Mouse (Mus musculus): ENCODE measurements around the gene Slc22a1. TPM values are rescaled to one million over a fixed set of nuclear protein-coding genes. Genes with fewer than 3 reads are reported as not detected.
"Not testable (repeated sequence)": the region's sequence is repeated elsewhere in the genome, so short reads cannot be mapped to it uniquely, and the experiment has no call there.

Gene Slc22a1
- total RNA-seq, 1 experiment from 2014 or later: not detected

- no peak for ATAC-seq (replicated peaks; ENCODE audit: low read depth, poor library complexity, severe bottlenecking)
These were observed 12.9 kb upstream of the Slc22a1 start for GRCm38 (mm10) chr17:12688427-12689110.

DNA sequence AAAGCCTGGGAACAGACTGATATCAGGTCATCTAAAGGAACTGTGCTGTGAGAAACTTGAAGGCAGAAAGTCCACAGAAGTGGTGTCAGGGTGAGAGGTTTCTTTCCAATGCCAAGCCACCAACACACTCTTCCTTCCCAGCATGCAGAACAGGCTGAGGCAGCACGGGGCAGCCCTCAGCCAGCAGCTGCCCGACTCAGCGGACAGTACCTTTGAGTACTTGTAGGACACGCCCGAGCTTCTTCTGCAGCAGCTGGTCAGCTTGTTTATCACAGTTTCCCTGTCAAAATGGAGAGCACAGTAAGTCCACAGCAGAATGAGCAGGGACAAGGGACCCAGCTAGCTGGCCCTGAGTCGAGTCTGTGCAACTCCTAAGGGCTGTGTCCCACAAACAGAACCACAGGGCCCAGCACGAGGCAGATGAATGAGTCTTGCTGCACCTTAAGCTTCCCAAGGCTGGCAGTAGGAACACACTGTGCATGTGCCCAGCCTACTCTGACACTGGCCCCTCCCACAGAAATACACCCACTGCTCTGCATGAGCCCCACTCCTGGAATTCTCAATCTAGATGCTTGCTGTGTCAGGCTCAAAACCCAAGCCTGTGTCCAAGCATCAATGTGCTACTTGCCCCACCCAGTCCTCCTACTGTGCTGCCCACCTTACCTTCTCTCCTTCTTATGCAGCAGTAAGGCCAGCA lies 9.4 kb upstream of the Slc22a1 start:
- no peak for ATAC-seq (replicated peaks; ENCODE audit: low read depth, poor library complexity, severe bottlenecking)

- ATAC-seq (replicated peaks; ENCODE audit: low read depth, poor library complexity, severe bottlenecking): no peak
These were observed 8.8 kb upstream of the Slc22a1 start for GRCm38 (mm10) chr17:12684412-12684811.

DNA sequence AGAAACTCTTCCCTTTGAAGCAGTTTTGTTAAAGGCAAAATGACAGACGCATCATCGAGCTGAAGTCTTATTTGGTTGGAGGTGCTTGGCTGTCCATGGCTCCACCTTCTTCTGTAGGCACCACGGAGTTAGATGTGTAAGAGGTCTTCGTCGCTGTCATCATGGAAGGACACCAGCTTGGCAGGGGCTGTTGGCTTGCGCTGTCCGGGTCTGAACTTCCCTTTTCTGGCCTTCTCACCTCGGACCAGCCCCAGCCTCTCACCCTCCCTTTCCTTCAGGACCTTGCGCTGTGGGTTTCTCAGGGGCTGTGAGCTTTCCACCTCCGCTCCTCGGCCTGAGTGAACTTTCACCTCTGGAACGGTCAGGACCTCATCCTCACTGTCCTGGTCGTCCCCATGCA lies 8.0 kb upstream of the Slc22a1 start:
- peak; percentile 48; the same call in 1 of the 2 replicates for ATAC-seq (replicated peaks; ENCODE audit: low read depth, poor library complexity, severe bottlenecking)

- no peak for ATAC-seq (replicated peaks; ENCODE audit: low read depth, poor library complexity, severe bottlenecking)
These were observed 2.6 kb upstream of the Slc22a1 start for GRCm38 (mm10) chr17:12678261-12678660.

DNA sequence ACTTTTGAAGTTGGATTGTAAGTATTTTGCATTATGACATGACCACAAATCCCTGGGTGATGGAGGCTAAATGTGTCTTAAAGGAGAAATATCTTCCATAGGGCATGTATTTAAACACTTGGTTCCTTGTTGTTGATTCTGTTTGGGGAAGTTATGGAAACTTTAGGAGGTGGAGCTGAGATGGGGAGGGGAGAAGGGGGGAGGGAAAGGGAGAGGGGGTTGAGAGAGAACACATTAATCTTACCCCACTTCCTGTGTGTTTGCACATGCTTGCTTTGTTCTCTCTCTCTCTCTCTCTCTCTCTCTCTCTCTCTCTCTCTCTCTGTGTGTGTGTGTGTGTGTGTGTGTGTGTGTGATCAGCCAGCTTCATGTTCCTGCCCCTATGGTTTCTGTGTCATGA lies 1.5 kb upstream of the Slc22a1 start:
- 0 out of 2 replicates have a peak, but pooled peaks have one; percentile 42 for ATAC-seq (replicated peaks; ENCODE audit: low read depth, poor library complexity, severe bottlenecking)

DNA sequence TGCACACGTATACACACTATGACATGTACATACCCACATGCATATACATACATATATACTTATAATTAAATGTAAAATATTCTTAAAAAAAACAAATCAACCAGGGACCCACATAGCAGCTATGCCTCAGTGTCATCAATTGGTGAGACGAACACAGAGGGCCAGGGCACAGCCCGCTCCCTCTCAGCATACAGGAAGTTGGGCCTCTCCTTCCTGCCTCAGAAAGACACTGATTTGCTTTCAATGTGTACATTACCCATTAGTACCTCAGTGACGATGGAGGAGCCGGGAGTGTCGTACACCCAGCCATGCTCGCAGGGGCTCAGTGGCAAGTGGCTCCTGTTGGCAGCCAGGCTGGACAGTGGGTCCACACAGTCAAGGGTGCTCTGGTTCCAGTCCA lies 649 bp downstream of the Slc22a1 start:
- ATAC-seq (replicated peaks; ENCODE audit: low read depth, poor library complexity, severe bottlenecking): not testable (repeated sequence)

- ATAC-seq (replicated peaks; ENCODE audit: low read depth, poor library complexity, severe bottlenecking): no peak
These were observed 1.8 kb downstream of the Slc22a1 start for GRCm38 (mm10) chr17:12673871-12674270.

DNA sequence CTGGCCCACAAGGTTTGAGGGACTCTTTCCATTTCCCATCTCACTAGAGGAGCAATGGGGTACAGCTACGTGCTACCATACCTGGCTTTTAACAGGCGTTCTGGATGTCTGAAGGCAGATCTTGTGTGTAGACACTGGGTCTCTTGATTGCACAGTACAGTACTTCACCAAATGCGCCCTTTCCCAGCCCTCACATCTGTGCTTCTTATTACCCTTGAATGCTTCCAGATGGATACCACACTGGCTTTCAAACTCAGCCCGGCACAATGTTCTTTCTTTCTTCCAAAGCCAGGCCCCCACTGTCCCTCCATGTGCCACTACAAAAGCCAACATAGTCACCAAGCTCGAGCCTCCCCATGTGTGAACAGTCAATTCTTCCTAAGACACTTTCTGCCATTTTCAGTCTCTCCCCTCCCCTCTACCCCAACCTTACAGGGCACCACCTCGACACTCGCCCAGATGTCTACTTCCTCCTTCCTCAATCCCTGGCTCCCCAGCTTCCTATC lies 3.3 kb downstream of the Slc22a1 start:
- ATAC-seq (replicated peaks; ENCODE audit: low read depth, poor library complexity, severe bottlenecking): no peak

GRCm38 (mm10) chr17:12671029-12671605 lies 4.5 kb downstream of the Slc22a1 start:
- no peak for ATAC-seq (replicated peaks; ENCODE audit: low read depth, poor library complexity, severe bottlenecking)

DNA sequence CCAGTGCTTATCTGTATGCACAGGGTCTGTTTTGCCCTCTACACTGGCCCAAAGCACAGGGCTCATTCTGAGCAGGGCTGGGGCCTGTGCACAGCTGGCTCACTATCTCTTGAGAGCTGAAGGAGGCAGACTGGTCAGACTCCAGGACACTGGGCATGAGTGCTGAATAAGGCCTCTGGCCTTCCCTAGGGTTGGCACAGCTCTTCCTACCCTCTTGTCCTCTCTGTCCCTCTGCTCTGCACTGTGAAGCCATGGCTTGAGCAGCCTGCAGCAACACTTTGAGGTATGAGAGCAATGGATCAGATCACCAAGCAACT lies 6.3 kb downstream of the Slc22a1 start:
- peak; percentile 36; the same call in 1 of the 2 replicates for ATAC-seq (replicated peaks; ENCODE audit: low read depth, poor library complexity, severe bottlenecking)

- ATAC-seq (replicated peaks; ENCODE audit: low read depth, poor library complexity, severe bottlenecking): peak; percentile 55
These were observed 6.9 kb downstream of the Slc22a1 start for GRCm38 (mm10) chr17:12668478-12669362.

DNA sequence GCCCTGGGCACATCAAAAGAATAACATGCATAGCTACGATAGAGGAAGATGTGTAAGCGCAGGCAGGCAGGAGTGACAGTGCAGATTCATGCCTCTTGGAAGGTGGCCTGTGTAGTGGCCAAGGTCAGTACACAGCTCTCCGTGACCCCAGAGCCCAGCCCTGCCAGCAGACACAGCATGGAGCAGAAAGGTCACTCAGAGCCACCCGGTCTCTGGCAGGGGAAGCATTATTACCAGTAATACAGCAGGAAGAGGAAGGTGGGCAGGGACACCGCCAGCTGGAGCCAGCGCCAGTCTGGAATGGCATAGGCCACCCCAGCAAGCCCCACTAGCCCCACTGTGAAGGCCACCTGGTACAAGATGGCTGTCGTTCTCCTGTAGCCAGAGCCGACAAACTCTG lies 11.5 kb downstream of the Slc22a1 start:
- ATAC-seq (replicated peaks; ENCODE audit: low read depth, poor library complexity, severe bottlenecking): no peak

- ATAC-seq (replicated peaks; ENCODE audit: low read depth, poor library complexity, severe bottlenecking): no peak
These were observed 14.9 kb downstream of the Slc22a1 start for GRCm38 (mm10) chr17:12660572-12661260.

DNA sequence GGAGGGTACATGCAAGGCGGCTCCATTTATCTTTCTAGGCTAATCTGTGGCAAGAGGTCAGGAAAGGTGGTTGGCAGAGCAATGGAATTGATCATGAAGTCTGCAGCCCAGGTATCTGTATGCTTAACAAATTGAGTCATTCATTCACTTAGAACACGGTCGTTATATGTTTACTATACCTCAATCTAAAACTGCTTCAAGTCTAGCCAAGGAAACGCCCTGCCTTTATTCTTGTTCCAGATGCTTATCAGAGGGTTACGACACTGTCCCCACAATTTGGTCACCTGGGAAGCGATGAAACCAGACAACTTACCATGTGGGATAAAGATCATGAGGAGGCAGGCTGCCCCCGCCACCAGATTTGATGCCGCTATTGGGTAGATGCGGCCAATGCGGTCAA lies 16.4 kb downstream of the Slc22a1 start:
- no peak for ATAC-seq (replicated peaks; ENCODE audit: low read depth, poor library complexity, severe bottlenecking)

DNA sequence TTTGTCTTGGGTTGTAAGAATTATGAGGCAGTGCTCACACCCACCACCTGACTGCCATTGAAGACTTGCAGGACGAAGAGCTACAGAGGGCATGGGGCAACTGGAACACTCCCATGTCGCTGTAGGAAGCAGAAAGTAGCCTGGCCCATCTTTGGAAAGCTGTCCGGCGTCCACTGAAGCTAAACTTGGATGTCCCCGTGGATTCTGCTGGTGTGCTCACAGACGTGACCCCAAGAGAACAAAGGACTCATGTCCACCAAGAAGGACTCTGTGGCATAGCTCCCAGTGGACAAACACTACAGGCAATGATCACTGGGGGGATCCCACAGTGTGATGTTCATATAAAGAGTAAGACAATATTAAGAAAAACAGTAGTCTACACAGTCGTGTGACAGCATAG lies 16.8 kb downstream of the Slc22a1 start:
- ATAC-seq (replicated peaks; ENCODE audit: low read depth, poor library complexity, severe bottlenecking): no peak

DNA sequence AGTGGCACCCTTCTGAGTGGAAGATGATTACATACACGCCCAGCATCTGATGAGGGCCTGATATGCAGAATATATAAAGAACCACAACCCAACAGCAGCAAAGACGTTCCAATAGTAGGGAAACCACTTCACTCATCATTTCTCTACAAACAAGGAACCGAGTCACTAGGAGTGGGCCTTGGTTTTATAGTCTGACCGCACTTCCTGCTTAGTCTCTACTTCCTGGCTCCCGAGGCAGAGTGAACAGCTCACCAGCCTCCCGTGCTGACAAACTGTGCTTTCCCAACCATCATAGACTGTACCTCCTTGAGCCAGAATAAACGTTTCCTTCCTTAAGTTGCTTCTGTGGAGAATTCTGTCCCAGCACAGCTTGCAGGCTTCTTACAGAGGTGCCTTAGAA lies 19.8 kb downstream of the Slc22a1 start:
- ATAC-seq (replicated peaks; ENCODE audit: low read depth, poor library complexity, severe bottlenecking): peak; percentile 96

DNA sequence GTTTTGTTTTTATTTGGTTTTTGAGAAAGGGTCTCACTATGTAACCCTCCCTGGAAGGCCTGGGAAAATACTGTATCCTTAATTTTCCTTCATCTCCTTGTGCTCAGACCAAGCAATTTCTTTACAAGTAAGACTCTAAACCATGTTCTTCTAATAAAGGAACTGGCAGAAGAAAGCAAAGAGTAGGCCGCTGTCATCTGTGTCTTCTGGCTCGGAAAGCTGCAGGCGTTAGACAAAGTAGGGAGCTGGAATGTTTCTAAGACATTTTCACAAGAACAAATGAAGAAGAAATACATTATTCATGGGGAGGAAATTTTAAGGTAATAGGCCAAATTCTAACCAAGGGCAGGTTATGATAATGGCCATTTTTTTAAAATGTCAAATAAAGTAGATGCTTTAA lies 21.6 kb downstream of the Slc22a1 start:
- no peak for ATAC-seq (replicated peaks; ENCODE audit: low read depth, poor library complexity, severe bottlenecking)

DNA sequence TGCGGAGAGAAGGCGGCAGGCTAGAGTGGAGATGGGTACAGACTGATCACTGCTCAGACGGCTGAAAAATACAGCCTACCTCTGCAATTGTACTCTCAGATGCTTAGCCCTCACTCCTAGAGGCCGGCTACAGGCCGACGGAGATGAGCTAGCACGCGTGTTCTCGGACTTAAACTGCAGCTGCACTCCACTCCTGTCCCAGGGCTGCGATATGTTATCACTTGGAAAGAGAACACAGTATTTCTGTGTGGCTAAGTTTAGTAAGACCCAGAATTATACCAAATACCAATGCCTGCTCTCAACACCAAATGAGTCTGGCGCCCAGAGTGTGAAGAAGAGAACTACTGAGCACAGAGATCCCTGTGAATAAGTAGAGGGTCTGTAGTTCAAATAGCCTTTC lies 23.0 kb downstream of the Slc22a1 start:
- ATAC-seq (replicated peaks; ENCODE audit: low read depth, poor library complexity, severe bottlenecking): no peak

DNA sequence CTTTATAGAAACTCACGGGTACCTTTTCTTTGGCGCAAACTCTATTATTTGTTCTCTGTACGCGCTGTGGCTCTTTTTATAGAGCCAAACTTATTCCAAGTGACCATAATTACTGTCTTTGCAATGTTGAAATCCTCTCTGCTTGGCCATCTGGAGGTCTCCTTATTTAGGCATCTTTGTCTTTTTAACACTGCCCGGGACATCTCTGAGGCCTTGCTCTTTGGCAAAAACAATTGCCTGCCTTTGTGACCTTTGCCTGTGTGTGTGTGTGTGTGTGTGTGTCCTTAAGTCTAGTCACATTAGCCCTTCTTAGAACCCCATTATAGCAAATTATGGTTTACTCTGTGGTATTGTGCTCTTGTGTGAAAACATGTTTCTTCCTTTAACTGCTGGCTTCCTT lies 30.2 kb downstream of the Slc22a1 start:
- no peak for ATAC-seq (replicated peaks; ENCODE audit: low read depth, poor library complexity, severe bottlenecking)
